9 mouse cellular contexts compared by ENCODE assay signal in genomic region chr9:58112866-58113278, GRCm38 (mm10). TPM values are rescaled to one million over a fixed set of nuclear protein-coding genes. Genes with fewer than 3 reads are reported as not detected.
A peak's percentile ranks its signal among the peaks of the same experiment; 100 is the strongest.
DNase-seq lines count a peak whose midpoint lies in the region; ATAC-seq and TF ChIP-seq lines count a peak whose summit lies in the region.
"Had no signal": no experiment of that assay in that cellular context is flagged by ENCODE, and none has a peak within 500 bp of the region (broad histone marks: within the 10 kb centered on the region; RNA-seq: fewer than 3 reads in every experiment).

No protein-coding gene starts in this region.

- DNase-seq in right cerebral cortex, postnatal 4 days, result peak; percentile 77
- no peak for DNase-seq in right cerebral cortex, postnatal 25 days
- DNase-seq in limb, embryonic 14.5 days (ENCODE audit: low spot score), result peak; percentile 56
- DNase-seq in gastrocnemius, adult 8-10 months (ENCODE audit: low spot score in 2 of 2), result no peak
- no peak for DNase-seq in adrenal gland, postnatal 4 days (ENCODE audit: low spot score in 2 of 2)
- no peak for DNase-seq in cerebellum, postnatal 36 days

- 2% methylated on average over 6 of the region's 6 CpGs for WGBS in forebrain, embryonic 15.5 days
- 2% methylated on average over 6 of the region's 6 CpGs for WGBS in limb, embryonic 14.5 days
- 18% methylated on average over 6 of the region's 6 CpGs for WGBS in stomach, embryonic 15.5 days

- peak overlapping the region; percentile 50 for H3K9ac ChIP-seq in forebrain, embryonic 15.5 days (replicated peaks)
- H3K9ac ChIP-seq in limb, embryonic 14.5 days (ENCODE audit: low read depth, low read length, severe bottlenecking), result no peak overlapping the region
- H3K9ac ChIP-seq in stomach, embryonic 15.5 days, result no peak overlapping the region
- H3K9ac ChIP-seq: liver, embryonic 15.5 days had no signal

- TF ChIP-seq POLR2A in limb, embryonic 14.5 days (IDR thresholded peaks at IDR 0.05; ENCODE audit: borderline replicate concordance, extremely low read depth, insufficient read depth, insufficient read length), result no peak

- no peaks in the 10 kb centered on the region for H3K27me3 ChIP-seq in forebrain, embryonic 15.5 days
- no peaks in the 10 kb centered on the region for H3K27me3 ChIP-seq in limb, embryonic 14.5 days (ENCODE audit: control insufficient read depth, insufficient read depth, low read length)
- H3K27me3 ChIP-seq in stomach, embryonic 15.5 days (replicated peaks), result peaks cover 6% of the 10 kb centered on the region; the same call in 1 of the 2 replicates

- H3K27ac ChIP-seq in forebrain, embryonic 15.5 days (replicated peaks), result peak overlapping the region; percentile 99
- peak overlapping the region; percentile 72 for H3K27ac ChIP-seq in limb, embryonic 14.5 days (replicated peaks; ENCODE audit: low read depth, low read length)
- H3K27ac ChIP-seq in stomach, embryonic 15.5 days, result peak overlapping the region; percentile 77
- H3K27ac ChIP-seq: liver, embryonic 15.5 days had no signal

- peak overlapping the region; percentile 22 for H3K4me3 ChIP-seq in forebrain, embryonic 15.5 days
- H3K4me3 ChIP-seq in limb, embryonic 14.5 days (replicated peaks; ENCODE audit: low read length), result no peak overlapping the region
- H3K4me3 ChIP-seq in stomach, embryonic 15.5 days (replicated peaks), result no peak overlapping the region
- H3K4me3 ChIP-seq: liver, embryonic 15.5 days had no signal

- no peaks in the 10 kb centered on the region for H3K36me3 ChIP-seq in forebrain, embryonic 15.5 days
- H3K36me3 ChIP-seq in limb, embryonic 14.5 days (ENCODE audit: control insufficient read depth, insufficient read depth, low read length), result no peaks in the 10 kb centered on the region
- no peaks in the 10 kb centered on the region for H3K36me3 ChIP-seq in stomach, embryonic 15.5 days
- H3K36me3 ChIP-seq: liver, embryonic 15.5 days had no signal

- ATAC-seq in forebrain, embryonic 15.5 days (replicated peaks), result peak; percentile 74
- ATAC-seq in limb, embryonic 14.5 days (ENCODE audit: low FRiP score, low read depth), result no peak
- ATAC-seq in stomach, embryonic 15.5 days (ENCODE audit: insufficient read depth, low FRiP score, low read depth), result peak; percentile 27; the same call in 1 of the 2 replicates

- H3K9me3 ChIP-seq in forebrain, embryonic 15.5 days, result no peaks in the 10 kb centered on the region
- no peaks in the 10 kb centered on the region for H3K9me3 ChIP-seq in limb, embryonic 14.5 days (ENCODE audit: control insufficient read depth, low read length)
- no peaks in the 10 kb centered on the region for H3K9me3 ChIP-seq in stomach, embryonic 15.5 days
- H3K9me3 ChIP-seq: liver, embryonic 15.5 days had no signal

- peak overlapping the region; percentile 48 for H3K4me2 ChIP-seq in forebrain, embryonic 15.5 days (replicated peaks)
- H3K4me2 ChIP-seq in limb, embryonic 14.5 days (replicated peaks; ENCODE audit: low read depth, low read length, severe bottlenecking), result peak overlapping the region; percentile 46
- peak overlapping the region; percentile 38 for H3K4me2 ChIP-seq in stomach, embryonic 15.5 days
- H3K4me2 ChIP-seq: liver, embryonic 15.5 days had no signal

- peaks cover 77% of the 10 kb centered on the region for H3K4me1 ChIP-seq in forebrain, embryonic 15.5 days
- H3K4me1 ChIP-seq in limb, embryonic 14.5 days (ENCODE audit: control insufficient read depth, insufficient read depth, low read length), result peaks cover 51% of the 10 kb centered on the region
- H3K4me1 ChIP-seq in stomach, embryonic 15.5 days, result peaks cover 29% of the 10 kb centered on the region
- H3K4me1 ChIP-seq: liver, embryonic 15.5 days had no signal

RNA-seq across cellular contexts. Expression of gene Ccdc33, which starts 5.8 kb away (rescaled TPM):
- 0.93 and 1.1 TPM in 2 replicates for polyA plus RNA-seq in forebrain, embryonic 15.5 days (2015; fragmentation: Nextera tagmentation; extraction: Ambion mirVana)
- polyA plus RNA-seq in limb, embryonic 14.5 days (2012; rRNA removed), result 0.11 and 0.24 TPM in 2 replicates
- polyA plus RNA-seq in limb, embryonic 14.5 days (2014; fragmentation: Nextera tagmentation; extraction: Ambion mirVana), result 0.44 TPM in 1 of 2 replicates, not detected in the other
- 0.18 and 0.19 TPM in 2 replicates for polyA plus RNA-seq in stomach, embryonic 15.5 days (2015; fragmentation: Nextera tagmentation; extraction: Ambion mirVana)
- not detected for total RNA-seq in gastrocnemius, adult 8-10 months (2022)
- under 1 TPM in 1 of 2 experiments, not detected in 1; 0.87 TPM for total RNA-seq in adrenal gland, postnatal 4 days (2021)
- polyA plus RNA-seq: liver, embryonic 15.5 days had no signal

RNA-seq across cellular contexts. Expression of gene Stra6, which starts 49.3 kb away (rescaled TPM):
- 8.7 and 10.8 TPM in 2 replicates for polyA plus RNA-seq in forebrain, embryonic 15.5 days (2015; fragmentation: Nextera tagmentation; extraction: Ambion mirVana)
- polyA plus RNA-seq in limb, embryonic 14.5 days (2012; rRNA removed), result 22.0 and 33.8 TPM in 2 replicates
- polyA plus RNA-seq in limb, embryonic 14.5 days (2014; fragmentation: Nextera tagmentation; extraction: Ambion mirVana), result 13.1 and 16.6 TPM in 2 replicates
- 1.8 and 3.3 TPM in 2 replicates for polyA plus RNA-seq in stomach, embryonic 15.5 days (2015; fragmentation: Nextera tagmentation; extraction: Ambion mirVana)
- under 1 TPM in 3 of 4 experiments, not detected in 1; 0.10 to 0.43 (median 0.19) TPM for total RNA-seq in gastrocnemius, adult 8-10 months (2022)
- 1 to 10 TPM in 1 of 2 experiments, under 1 TPM in 1; 0.90 to 2.2 TPM for total RNA-seq in adrenal gland, postnatal 4 days (2021)

Comparison
In these comparisons a context has a peak if more than half of its experiments do, and no peak if none do; other contexts are left out.
1. DNase-seq: peak in right cerebral cortex, postnatal 4 days (single experiment) and limb, embryonic 14.5 days (single experiment); none in right cerebral cortex, postnatal 25 days (single experiment), gastrocnemius, adult 8-10 months (0 of 2), adrenal gland, postnatal 4 days (0 of 2) and cerebellum, postnatal 36 days (0 of 2).
2. Peak in every context shown above with its lines, with median percentiles within 50 percentile points of each other: H3K27ac ChIP-seq and H3K4me2 ChIP-seq.